Mouse (Mus musculus): ENCODE measurements at regions not wholly inside any gene's neighbourhood (a gene's known extent, or its start where the extent isn't known, plus 50 kb on each side); places are given as distances from the start of the nearest gene placed in this dataset.

DNA sequence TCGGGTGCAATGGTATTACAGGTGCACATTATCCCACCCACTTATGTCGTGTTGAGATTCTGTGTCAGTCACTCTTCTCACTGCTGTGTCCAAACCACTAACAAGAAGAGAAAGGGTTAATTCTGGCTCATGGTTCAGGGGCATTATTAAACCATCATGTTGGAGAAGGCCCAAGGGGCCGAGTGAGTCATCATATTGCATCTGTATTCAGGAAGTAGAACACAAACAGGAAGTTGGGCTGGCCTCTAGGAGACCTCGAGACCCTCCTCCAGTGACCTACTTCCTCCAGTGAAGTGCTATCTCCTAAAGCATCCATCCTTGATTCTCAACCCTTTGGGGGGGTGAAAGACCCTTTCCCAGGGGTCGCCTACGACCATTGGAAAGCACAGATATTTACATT lies 154.8 kb upstream of the Mki67 start:
- H3K4me1 ChIP-seq (ENCODE audit: control insufficient read depth, insufficient read depth, low read length): no peaks in the 10 kb centered on the region

DNA sequence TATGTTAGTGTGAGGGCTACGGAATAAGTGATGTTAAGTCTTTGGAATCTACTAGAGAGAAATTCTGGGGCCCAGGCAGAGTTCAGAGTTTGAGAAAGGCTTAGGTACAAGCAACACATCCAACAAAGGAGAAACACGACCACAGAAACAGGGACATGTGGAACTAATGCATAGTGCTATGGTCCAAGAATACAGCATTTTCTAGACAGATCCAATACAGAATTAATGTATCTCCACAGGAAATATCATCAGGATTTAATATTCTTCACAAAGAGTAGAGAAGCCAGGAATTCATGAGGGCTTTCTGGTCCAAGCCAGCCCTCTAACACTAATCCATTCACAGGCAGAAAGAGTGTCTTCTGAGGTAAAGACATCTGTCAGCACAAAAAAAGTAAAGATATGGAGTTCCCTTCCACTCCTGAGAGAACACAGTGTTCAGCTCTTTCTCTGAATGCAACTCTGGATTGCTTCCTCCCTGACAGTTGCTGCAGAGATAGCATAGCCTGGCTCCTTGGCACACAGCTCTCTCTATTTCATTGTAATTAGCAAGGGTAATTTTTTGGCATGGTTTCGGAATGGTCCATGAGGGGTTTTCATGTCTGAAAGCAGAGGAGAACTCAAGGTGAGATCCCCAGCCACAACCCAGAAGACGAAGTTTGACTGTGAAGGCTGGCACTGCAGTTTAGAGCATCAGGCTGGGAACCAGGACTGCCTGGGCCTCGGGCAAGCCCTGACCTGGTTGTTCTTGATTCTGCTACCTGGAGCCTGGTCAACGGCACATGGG lies 161.1 kb upstream of the Mki67 start:
- no peak overlapping the region for H3K4me3 ChIP-seq (ENCODE audit: insufficient read depth, low read length)
- no peak for TF ChIP-seq CTCF (IDR thresholded peaks at IDR 0.05; ENCODE audit: borderline replicate concordance, insufficient read depth, low read length)
- no peak for TF ChIP-seq POLR2A (IDR thresholded peaks at IDR 0.05; ENCODE audit: low read depth, low read length)
- H3K4me1 ChIP-seq (ENCODE audit: control insufficient read depth, insufficient read depth, low read length): no peaks in the 10 kb centered on the region
- H3K27ac ChIP-seq (ENCODE audit: insufficient read depth, low read length): no peak overlapping the region

More for the DNA sequence above, 154.8 kb upstream of the Mki67 start:
- H3K4me3 ChIP-seq (ENCODE audit: insufficient read depth, low read length): no peak overlapping the region
- H3K27ac ChIP-seq (ENCODE audit: insufficient read depth, low read length): no peak overlapping the region
- TF ChIP-seq CTCF (IDR thresholded peaks at IDR 0.05; ENCODE audit: borderline replicate concordance, insufficient read depth, low read length) (no peak), POLR2A (IDR thresholded peaks at IDR 0.05; ENCODE audit: low read depth, low read length) (no peak)

DNA sequence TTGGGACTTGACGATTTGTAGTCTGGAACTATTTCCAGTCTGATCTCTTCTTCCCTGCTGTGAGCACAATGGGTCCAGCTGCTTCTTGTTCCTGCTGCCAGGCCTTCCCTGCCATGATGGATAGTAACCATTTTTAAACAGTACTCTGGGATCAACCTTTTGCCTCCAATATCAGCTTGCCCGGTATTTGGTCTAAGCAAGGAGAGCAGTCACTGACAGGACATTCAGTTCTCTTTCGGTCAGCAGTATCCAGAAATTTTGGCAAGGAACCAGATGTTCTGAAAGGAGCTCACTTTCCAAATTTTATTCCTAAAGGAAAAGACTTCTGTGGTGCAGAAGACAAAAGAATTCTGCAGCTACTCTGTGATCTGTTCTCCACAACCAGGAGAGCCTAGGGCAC lies 162.6 kb upstream of the Mki67 start:
- H3K4me1 ChIP-seq (ENCODE audit: control insufficient read depth, insufficient read depth, low read length): no peaks in the 10 kb centered on the region
- no peak for TF ChIP-seq POLR2A (IDR thresholded peaks at IDR 0.05; ENCODE audit: low read depth, low read length)
- no peak for TF ChIP-seq CTCF (IDR thresholded peaks at IDR 0.05; ENCODE audit: borderline replicate concordance, insufficient read depth, low read length)
- H3K27ac ChIP-seq (ENCODE audit: insufficient read depth, low read length): no peak overlapping the region
- no peak overlapping the region for H3K4me3 ChIP-seq (ENCODE audit: insufficient read depth, low read length)

- Histone ChIP-seq H3K4me3 (ENCODE audit: insufficient read depth, low read length) (no peak overlapping the region), H3K27ac (ENCODE audit: insufficient read depth, low read length) (no peak overlapping the region), H3K4me1 (ENCODE audit: control insufficient read depth, insufficient read depth, low read length) (no peaks in the 10 kb centered on the region)
- no peak for TF ChIP-seq CTCF (IDR thresholded peaks at IDR 0.05; ENCODE audit: borderline replicate concordance, insufficient read depth, low read length)
- no peak for TF ChIP-seq POLR2A (IDR thresholded peaks at IDR 0.05; ENCODE audit: low read depth, low read length)
Measured at GRCm38 (mm10) chr7:135880446-135880845, 164.3 kb upstream of the Mki67 start.

GRCm38 (mm10) chr7:135882306-135882705 lies 166.1 kb upstream of the Mki67 start:
- TF ChIP-seq CTCF (IDR thresholded peaks at IDR 0.05; ENCODE audit: borderline replicate concordance, insufficient read depth, low read length) (no peak), POLR2A (IDR thresholded peaks at IDR 0.05; ENCODE audit: low read depth, low read length) (no peak)
- H3K4me1 ChIP-seq (ENCODE audit: control insufficient read depth, insufficient read depth, low read length): no peaks in the 10 kb centered on the region
- no peak overlapping the region for H3K4me3 ChIP-seq (ENCODE audit: insufficient read depth, low read length)
- H3K27ac ChIP-seq (ENCODE audit: insufficient read depth, low read length): no peak overlapping the region

- Histone ChIP-seq H3K4me1 (ENCODE audit: control insufficient read depth, insufficient read depth, low read length) (no peaks in the 10 kb centered on the region), H3K4me3 (ENCODE audit: insufficient read depth, low read length) (no peak overlapping the region), H3K27ac (ENCODE audit: insufficient read depth, low read length) (no peak overlapping the region)
- TF ChIP-seq POLR2A (IDR thresholded peaks at IDR 0.05; ENCODE audit: low read depth, low read length): no peak
- no peak for TF ChIP-seq CTCF (IDR thresholded peaks at IDR 0.05; ENCODE audit: borderline replicate concordance, insufficient read depth, low read length)
Measured at GRCm38 (mm10) chr7:135888598-135888997, 172.4 kb upstream of the Mki67 start.

- no peak overlapping the region for H3K27ac ChIP-seq (ENCODE audit: insufficient read depth, low read length)
- H3K4me1 ChIP-seq (ENCODE audit: control insufficient read depth, insufficient read depth, low read length): no peaks in the 10 kb centered on the region
- no peak for TF ChIP-seq POLR2A (IDR thresholded peaks at IDR 0.05; ENCODE audit: low read depth, low read length)
- no peak for TF ChIP-seq CTCF (IDR thresholded peaks at IDR 0.05; ENCODE audit: borderline replicate concordance, insufficient read depth, low read length)
- no peak overlapping the region for H3K4me3 ChIP-seq (ENCODE audit: insufficient read depth, low read length)
Measured at GRCm38 (mm10) chr7:135889016-135889726, 173.0 kb upstream of the Mki67 start.

GRCm38 (mm10) chr7:135898876-135899275 lies 182.7 kb upstream of the Mki67 start:
- Histone ChIP-seq H3K4me1 (ENCODE audit: control insufficient read depth, insufficient read depth, low read length) (no peaks in the 10 kb centered on the region), H3K4me3 (ENCODE audit: insufficient read depth, low read length) (no peak overlapping the region), H3K27ac (ENCODE audit: insufficient read depth, low read length) (no peak overlapping the region)
- no peak for TF ChIP-seq CTCF (IDR thresholded peaks at IDR 0.05; ENCODE audit: borderline replicate concordance, insufficient read depth, low read length)
- TF ChIP-seq POLR2A (IDR thresholded peaks at IDR 0.05; ENCODE audit: low read depth, low read length): no peak

DNA sequence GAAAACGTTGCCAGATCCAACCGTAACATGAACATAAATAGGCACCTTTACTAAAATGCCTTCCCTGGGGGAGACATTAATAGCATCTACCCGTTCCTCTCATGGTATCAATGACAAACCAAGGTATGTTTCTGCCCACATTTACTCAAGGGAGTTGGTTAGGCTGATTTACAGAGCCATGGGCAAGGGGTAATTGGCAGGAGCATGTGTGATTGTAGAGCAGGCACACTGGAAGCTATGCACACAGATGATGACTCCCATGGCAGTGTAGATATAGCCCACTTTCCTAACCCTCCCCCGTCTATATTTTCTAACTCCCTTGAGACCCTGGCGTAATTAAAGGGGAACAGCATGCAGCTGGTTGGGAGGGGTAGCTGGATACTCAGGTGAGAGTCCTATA lies 183.6 kb upstream of the Mki67 start:
- no peak overlapping the region for H3K4me3 ChIP-seq (ENCODE audit: insufficient read depth, low read length)
- H3K27ac ChIP-seq (ENCODE audit: insufficient read depth, low read length): no peak overlapping the region
- no peaks in the 10 kb centered on the region for H3K4me1 ChIP-seq (ENCODE audit: control insufficient read depth, insufficient read depth, low read length)
- TF ChIP-seq CTCF (IDR thresholded peaks at IDR 0.05; ENCODE audit: borderline replicate concordance, insufficient read depth, low read length) (no peak), POLR2A (IDR thresholded peaks at IDR 0.05; ENCODE audit: low read depth, low read length) (no peak)

GRCm38 (mm10) chr7:135900861-135901321 lies 184.7 kb upstream of the Mki67 start:
- Histone ChIP-seq H3K27ac (ENCODE audit: insufficient read depth, low read length) (no peak overlapping the region), H3K4me1 (ENCODE audit: control insufficient read depth, insufficient read depth, low read length) (no peaks in the 10 kb centered on the region), H3K4me3 (ENCODE audit: insufficient read depth, low read length) (no peak overlapping the region)
- no peak for TF ChIP-seq POLR2A (IDR thresholded peaks at IDR 0.05; ENCODE audit: low read depth, low read length)
- no peak for TF ChIP-seq CTCF (IDR thresholded peaks at IDR 0.05; ENCODE audit: borderline replicate concordance, insufficient read depth, low read length)

All from embryonic fibroblast, embryonic 13.5 days (primary cell).